Mouse (Mus musculus) limb, embryonic 14.5 days (tissue): Measurements from ENCODE around the gene Ptprg. TPM values are rescaled to one million over a fixed set of nuclear protein-coding genes. Genes with fewer than 3 reads are reported as not detected.

Experiments
- ATAC-seq: fragments of 200-750 bp; cut with Nextera tagmentation; 2 replicates; pipeline ENCODE4 v1.8.0; 2017; ENCODE audit warnings: low read depth, moderate number of reproducible peaks, moderate TSS enrichment; ENCODE audit not compliant: low FRiP score
- DNase-seq: peaks from one replicate; pipeline ENCODE4 v3.0.0-alpha.2; 2015; ENCODE audit warnings: low spot score
- H3K27ac ChIP-seq: fragments of 300-500 bp; sonication (generic); replicated peaks from 2 replicates; pipeline ENCODE4 v1.5.1; 2014; ENCODE audit warnings: low read depth, mild to moderate bottlenecking, low read length, moderate library complexity, mixed read lengths
- H3K27me3 ChIP-seq: fragments of 300-500 bp; sonication (generic); 2 replicates; pipeline ENCODE4 v1.6.1; 2014; ENCODE audit warnings: low read length, mixed read lengths; ENCODE audit not compliant: control insufficient read depth, insufficient read depth
- H3K36me3 ChIP-seq: fragments of 300-500 bp; sonication (generic); 2 replicates; pipeline ENCODE4 v1.6.1; 2014; ENCODE audit warnings: mild to moderate bottlenecking, low read length, moderate library complexity, mixed read lengths; ENCODE audit not compliant: control insufficient read depth, insufficient read depth
- H3K4me1 ChIP-seq: fragments of 300-500 bp; sonication (generic); 2 replicates; pipeline ENCODE4 v1.6.1; 2014; ENCODE audit warnings: antibody characterized with exemption, low read length, mixed read lengths; ENCODE audit not compliant: control insufficient read depth, insufficient read depth
- H3K4me2 ChIP-seq: fragments of 300-500 bp; sonication (generic); replicated peaks from 2 replicates; pipeline ENCODE4 v1.6.1; 2014; ENCODE audit warnings: low read depth, mild to moderate bottlenecking, low read length, moderate library complexity; ENCODE audit not compliant: severe bottlenecking
- H3K4me3 ChIP-seq: fragments of 300-500 bp; sonication (generic); replicated peaks from 2 replicates; pipeline ENCODE4 v1.5.1; 2014; ENCODE audit warnings: low read length
- H3K9ac ChIP-seq: fragments of 300-500 bp; sonication (generic); 2 replicates; pipeline ENCODE4 v1.6.1; 2014; ENCODE audit warnings: mild to moderate bottlenecking, low read depth, low read length, moderate library complexity; ENCODE audit not compliant: severe bottlenecking
- H3K9me3 ChIP-seq: fragments of 300-500 bp; sonication (generic); 2 replicates; pipeline ENCODE4 v1.6.1; 2016; ENCODE audit warnings: low read length; ENCODE audit not compliant: control insufficient read depth
- POLR2A ChIP-seq: fragments of 200-500 bp; IDR thresholded peaks from 2 replicates; pipeline ENCODE4 v1.8.0; 2012; ENCODE audit warnings: inconsistent platforms, mild to moderate bottlenecking, moderate library complexity, borderline replicate concordance; ENCODE audit not compliant: insufficient read depth, insufficient read length; ENCODE audit errors: extremely low read depth
- WGBS: fragments of 180-500 bp; shearing (Covaris S2); extraction: QIAGEN DNeasy Blood & Tissue Kit; methylation state at CpG from one replicate; pipeline ENCODE4 v1.1.7; 2014; 5-methylcytosine and 5-hydroxymethylcytosine counted together
- polyA plus RNA-seq, 2 experiments: library from polyadenylated mRNA; depleted of rRNA in 1 of 2; stranded (reverse) in 1 of 2; unstranded in 1 of 2; fragments of >200 nt; fragmentation: Nextera tagmentation in 1 of 2; extraction: Ambion mirVana in 1 of 2; gene quantifications; 2 replicates each; pipeline versions ENCODE4 v1.2.1 to v1.2.3; 2012 to 2014

Ptprg gene
- polyA plus RNA-seq, 2 experiments: 25.5 to 28.6 TPM

DNA sequence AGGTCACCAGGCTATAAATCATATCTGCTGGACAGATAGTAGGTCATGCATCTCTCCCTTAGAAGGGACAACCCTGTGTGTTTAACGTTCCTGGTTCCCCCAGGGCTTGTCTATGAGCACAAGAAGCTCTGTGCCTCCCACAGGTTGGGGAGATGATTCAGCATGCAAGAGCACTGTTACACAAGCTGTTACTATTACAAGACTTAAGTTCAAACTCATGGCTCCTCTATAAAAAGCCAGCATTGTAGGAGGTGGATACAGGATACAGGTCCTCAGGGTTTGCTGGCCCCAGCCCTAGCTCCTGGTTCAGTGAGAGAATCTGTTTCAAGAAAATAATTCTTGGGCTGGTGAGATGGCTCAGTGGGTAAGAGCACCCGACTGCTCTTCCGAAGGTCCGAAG is 23.7 kb upstream of the Ptprg start:
- no peaks in the 10 kb centered on the region for H3K9me3 ChIP-seq
- no peak for ATAC-seq
- no peak overlapping the region for H3K9ac ChIP-seq
- DNase-seq: no peak
- no peak overlapping the region for H3K4me2 ChIP-seq
- 84% methylated on average over 4 of the region's 4 CpGs for WGBS
- peaks cover 5% of the 10 kb centered on the region for H3K4me1 ChIP-seq
- H3K36me3 ChIP-seq: no peaks in the 10 kb centered on the region
- TF ChIP-seq POLR2A: no peak
- H3K27ac ChIP-seq: no peak overlapping the region
- no peak overlapping the region for H3K4me3 ChIP-seq
- no peaks in the 10 kb centered on the region for H3K27me3 ChIP-seq

DNA sequence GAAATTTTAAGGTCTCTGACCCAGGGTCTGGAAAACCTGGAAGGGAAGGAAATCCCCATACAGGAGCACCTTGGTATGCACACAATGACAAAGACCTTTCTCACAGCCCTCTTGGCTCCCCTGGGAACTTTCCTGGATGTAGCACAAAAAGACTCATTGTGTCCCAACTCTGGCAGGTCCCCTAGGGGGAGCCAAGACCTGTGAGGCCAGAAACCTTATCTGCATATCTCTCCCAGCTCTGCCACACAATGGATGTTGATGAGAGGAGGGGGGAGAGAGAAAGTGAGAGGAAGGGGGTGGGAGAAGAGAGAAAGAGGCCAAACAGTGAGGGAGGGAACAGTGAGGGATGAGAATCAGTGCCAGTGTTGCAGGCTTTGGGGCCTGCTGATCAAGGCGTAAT is 18.9 kb upstream of the Ptprg start:
- H3K27me3 ChIP-seq: no peaks in the 10 kb centered on the region
- H3K4me3 ChIP-seq: no peak overlapping the region
- H3K4me1 ChIP-seq: peaks cover 5% of the 10 kb centered on the region
- ATAC-seq: no peak
- no peak for DNase-seq
- no peak overlapping the region for H3K9ac ChIP-seq
- no peak overlapping the region for H3K27ac ChIP-seq
- H3K9me3 ChIP-seq: no peaks in the 10 kb centered on the region
- no peaks in the 10 kb centered on the region for H3K36me3 ChIP-seq
- WGBS: 64% methylated on average over 1 of the region's 1 CpGs
- TF ChIP-seq POLR2A: no peak
- no peak overlapping the region for H3K4me2 ChIP-seq

DNA sequence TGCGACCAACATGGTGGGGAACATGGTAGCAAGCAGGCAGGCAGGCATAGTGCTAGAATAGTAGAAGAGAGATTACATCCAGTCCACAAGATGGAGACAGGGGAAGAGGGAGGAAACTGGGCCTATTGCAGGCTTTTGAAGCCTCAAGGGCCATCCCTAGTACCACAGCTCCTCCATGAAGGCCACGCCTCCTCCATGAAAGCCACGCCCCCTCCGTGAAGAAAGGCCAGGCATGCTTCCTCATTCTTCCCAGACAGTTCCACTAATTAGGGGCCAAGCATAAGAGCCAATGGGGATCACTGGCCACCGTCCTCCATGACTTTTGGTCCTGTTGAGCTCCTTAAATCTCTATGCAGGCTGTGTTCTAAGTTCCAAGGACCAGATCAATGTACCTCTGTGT is 17.2 kb upstream of the Ptprg start:
- no peak overlapping the region for H3K27ac ChIP-seq
- peaks cover 5% of the 10 kb centered on the region for H3K4me1 ChIP-seq
- no peak overlapping the region for H3K4me3 ChIP-seq
- 85% methylated on average over 5 of the region's 5 CpGs for WGBS
- ATAC-seq (no peak), DNase-seq (no peak)
- no peaks in the 10 kb centered on the region for H3K27me3 ChIP-seq
- no peak overlapping the region for H3K9ac ChIP-seq
- no peaks in the 10 kb centered on the region for H3K36me3 ChIP-seq
- TF ChIP-seq POLR2A: no peak
- no peak overlapping the region for H3K4me2 ChIP-seq
- no peaks in the 10 kb centered on the region for H3K9me3 ChIP-seq

DNA sequence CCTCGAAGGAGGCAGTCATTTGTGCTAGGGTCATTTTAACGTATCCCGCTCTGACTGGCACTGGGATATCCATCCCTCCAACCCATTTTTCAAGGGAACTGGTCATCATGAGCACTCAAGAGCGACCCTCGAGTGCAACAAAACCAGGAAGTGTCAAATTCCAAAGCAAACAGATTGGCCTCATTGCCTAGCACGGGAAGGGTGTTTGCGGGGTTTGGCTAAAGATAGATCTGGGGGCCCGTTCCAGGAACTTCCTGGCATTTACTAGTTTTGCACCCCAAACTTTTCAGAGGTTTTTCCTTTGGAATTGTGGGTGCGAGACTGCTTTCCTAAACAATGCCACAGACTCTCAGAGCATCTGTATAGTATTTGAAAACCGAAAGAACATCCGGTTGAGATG is 1.4 kb upstream of the Ptprg start:
- no peaks in the 10 kb centered on the region for H3K36me3 ChIP-seq
- 14% methylated on average over 11 of the region's 11 CpGs for WGBS
- no peaks in the 10 kb centered on the region for H3K27me3 ChIP-seq
- DNase-seq (no peak), ATAC-seq (no peak)
- no peaks in the 10 kb centered on the region for H3K9me3 ChIP-seq
- peak overlapping the region; percentile 82 for H3K4me3 ChIP-seq
- peak overlapping the region; percentile 97 for H3K4me2 ChIP-seq
- no peak overlapping the region for H3K9ac ChIP-seq
- peaks cover 13% of the 10 kb centered on the region for H3K4me1 ChIP-seq
- no peak for TF ChIP-seq POLR2A
- no peak overlapping the region for H3K27ac ChIP-seq

DNA sequence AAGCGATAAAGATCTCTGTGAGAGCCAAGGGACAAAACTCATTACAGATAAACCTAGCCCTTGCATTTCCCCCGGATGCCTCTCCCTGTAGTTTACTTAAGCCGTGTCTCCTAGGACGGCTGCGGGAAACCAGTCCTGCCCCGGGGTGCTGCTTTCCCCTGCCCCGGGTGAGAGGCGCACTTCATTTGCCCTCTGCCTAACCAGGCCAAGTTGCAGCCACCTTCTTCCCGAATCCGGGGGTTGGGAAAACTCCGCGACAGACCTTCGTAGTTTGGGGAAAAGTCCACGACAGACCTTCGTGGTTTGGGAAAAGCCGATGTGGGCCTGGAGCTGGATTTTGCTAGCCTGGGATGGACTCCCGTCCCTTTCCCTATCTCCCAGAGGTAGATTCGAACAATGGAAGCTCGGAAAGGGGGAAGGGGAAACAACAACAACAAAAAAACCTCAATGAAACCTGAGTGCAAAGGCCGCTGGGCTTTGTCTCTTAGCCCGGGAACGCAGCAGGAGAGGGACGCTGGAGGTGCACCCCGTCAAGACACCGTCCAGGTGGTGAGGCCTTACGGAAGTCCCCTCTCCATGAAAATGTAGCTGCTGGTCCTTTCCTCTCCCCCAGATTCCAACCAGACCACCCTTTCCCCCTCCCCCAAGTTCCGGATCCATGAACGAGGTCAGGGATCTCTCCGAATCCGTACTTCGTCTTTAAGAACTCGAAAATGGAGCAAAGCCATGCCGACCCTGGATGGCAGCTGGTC is 635 bp upstream of the Ptprg start:
- Histone ChIP-seq H3K9me3 (no peaks in the 10 kb centered on the region), H3K4me1 (peaks cover 15% of the 10 kb centered on the region), H3K27ac (peak overlapping the region; percentile 99), H3K27me3 (no peaks in the 10 kb centered on the region), H3K4me3 (peak overlapping the region; percentile 82), H3K9ac (peak overlapping the region; percentile 88), H3K36me3 (no peaks in the 10 kb centered on the region), H3K4me2 (peak overlapping the region; percentile 97)
- DNase-seq (no peak), ATAC-seq (peak; percentile 21; the same call in 1 of the 2 replicates)
- no peak for TF ChIP-seq POLR2A
- WGBS: 4% methylated on average over 28 of the region's 33 CpGs
